Mouse (Mus musculus) limb, embryonic 10.5 days (tissue): ENCODE data around the gene Pipox. TPM values are rescaled to one million over a fixed set of nuclear protein-coding genes. Genes with fewer than 3 reads are reported as not detected.

Source experiments
- DNase-seq: peaks from one replicate; pipeline ENCODE4 v3.0.0-alpha.2; 2017; ENCODE audit warnings: low spot score
- H3K27ac ChIP-seq: fragments of 300-500 bp; sonication (generic); 2 replicates; pipeline ENCODE4 v1.5.1; 2016; ENCODE audit warnings: mild to moderate bottlenecking
- H3K27me3 ChIP-seq: fragments of 300-500 bp; sonication (generic); 2 replicates; pipeline ENCODE4 v1.6.1; 2016; ENCODE audit warnings: low read depth, mild to moderate bottlenecking; ENCODE audit not compliant: poor library complexity, severe bottlenecking
- H3K36me3 ChIP-seq: fragments of 300-500 bp; sonication (generic); 2 replicates; pipeline ENCODE4 v1.6.1; 2016; ENCODE audit warnings: mild to moderate bottlenecking, moderate library complexity
- H3K4me1 ChIP-seq: fragments of 300-500 bp; sonication (generic); 2 replicates; pipeline ENCODE4 v1.6.1; 2016
- H3K4me3 ChIP-seq: fragments of 300-500 bp; sonication (generic); 2 replicates; pipeline ENCODE4 v1.5.1; 2016; ENCODE audit warnings: mild to moderate bottlenecking, moderate library complexity
- H3K9me3 ChIP-seq: fragments of 300-500 bp; sonication (generic); replicated peaks from 2 replicates; pipeline ENCODE4 v1.6.1; 2016; ENCODE audit warnings: mild to moderate bottlenecking
- WGBS: fragments of 180-500 bp; shearing (Covaris S2); methylation state at CpG from one replicate; pipeline ENCODE4 v1.1.7; 2016; 5-methylcytosine and 5-hydroxymethylcytosine counted together
- polyA plus RNA-seq: library from polyadenylated mRNA; unstranded; fragments of >200 nt; fragmentation: Nextera tagmentation; extraction: Ambion mirVana; gene quantifications from 2 replicates; pipeline ENCODE4 v1.2.1, GENCODE M21; 2016

Pipox gene
- polyA plus RNA-seq, 1 experiment from 2014 or later: 0.48 TPM

- peaks cover 97% of the 10 kb centered on the region for H3K27me3 ChIP-seq
- H3K4me3 ChIP-seq: 0 out of 2 replicates have a peak overlapping the region, but pooled peaks have one; percentile 1
- H3K36me3 ChIP-seq: no peaks in the 10 kb centered on the region
- WGBS: 28% methylated on average over 9 of the region's 9 CpGs
- H3K4me1 ChIP-seq: peaks cover 25% of the 10 kb centered on the region
- no peak overlapping the region for H3K27ac ChIP-seq
- DNase-seq: no peak
- no peaks in the 10 kb centered on the region for H3K9me3 ChIP-seq
These were observed 32.2 kb upstream of the Pipox start for GRCm38 (mm10) chr11:77925836-77926657.

GRCm38 (mm10) chr11:77923285-77923684, 29.4 kb upstream of the Pipox start:
- WGBS: 88% methylated on average over 4 of the region's 4 CpGs
- DNase-seq: no peak
- H3K36me3 ChIP-seq: no peaks in the 10 kb centered on the region
- no peaks in the 10 kb centered on the region for H3K9me3 ChIP-seq
- peaks cover 19% of the 10 kb centered on the region for H3K4me1 ChIP-seq
- H3K4me3 ChIP-seq: no peak overlapping the region
- peaks cover 90% of the 10 kb centered on the region for H3K27me3 ChIP-seq
- no peak overlapping the region for H3K27ac ChIP-seq

GRCm38 (mm10) chr11:77917166-77917565, 23.3 kb upstream of the Pipox start:
- peak; percentile 83 for DNase-seq
- no peaks in the 10 kb centered on the region for H3K36me3 ChIP-seq
- H3K4me1 ChIP-seq: peaks cover 50% of the 10 kb centered on the region
- H3K27ac ChIP-seq: peak overlapping the region; percentile 79
- H3K4me3 ChIP-seq: peak overlapping the region; percentile 33
- no peaks in the 10 kb centered on the region for H3K9me3 ChIP-seq
- 27% methylated on average over 10 of the region's 10 CpGs for WGBS
- peaks cover 80% of the 10 kb centered on the region for H3K27me3 ChIP-seq

GRCm38 (mm10) chr11:77916741-77917140, 22.8 kb upstream of the Pipox start:
- H3K36me3 ChIP-seq: no peaks in the 10 kb centered on the region
- H3K9me3 ChIP-seq: no peaks in the 10 kb centered on the region
- no peak for DNase-seq
- peaks cover 80% of the 10 kb centered on the region for H3K27me3 ChIP-seq
- peak overlapping the region; percentile 79 for H3K27ac ChIP-seq
- peaks cover 50% of the 10 kb centered on the region for H3K4me1 ChIP-seq
- 84% methylated on average over 4 of the region's 4 CpGs for WGBS
- H3K4me3 ChIP-seq: peak overlapping the region; percentile 33; the same call in 1 of the 2 replicates

- Histone ChIP-seq H3K4me3 (peak overlapping the region; percentile 38), H3K9me3 (no peaks in the 10 kb centered on the region), H3K27me3 (peaks cover 76% of the 10 kb centered on the region), H3K36me3 (no peaks in the 10 kb centered on the region), H3K4me1 (peaks cover 56% of the 10 kb centered on the region), H3K27ac (peak overlapping the region; percentile 32; the same call in 1 of the 2 replicates)
- 2% methylated on average over 32 of the region's 32 CpGs for WGBS
- DNase-seq: peak; percentile 53
These were observed 20.8 kb upstream of the Pipox start for GRCm38 (mm10) chr11:77914598-77915260.

DNA sequence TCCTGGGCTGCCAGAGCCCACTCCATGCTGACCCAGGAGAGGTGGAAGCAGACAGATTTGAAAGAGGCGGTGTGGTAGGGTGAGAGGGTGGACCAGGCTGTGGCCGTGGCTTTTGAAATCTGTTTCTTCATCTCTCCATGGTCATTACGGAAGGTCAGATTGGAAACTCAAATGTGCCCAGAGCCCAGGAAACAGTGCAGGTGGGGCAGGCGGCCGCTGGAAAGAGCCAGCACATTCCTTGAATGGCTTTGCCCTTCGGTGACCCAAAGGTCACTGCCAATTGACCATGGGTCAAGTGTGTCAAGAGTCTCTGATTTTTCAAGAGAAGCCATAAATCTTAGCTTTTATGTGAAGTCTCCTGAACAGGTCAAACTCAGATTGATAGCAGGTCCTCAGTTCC, 19.6 kb upstream of the Pipox start:
- Histone ChIP-seq H3K4me1 (peaks cover 61% of the 10 kb centered on the region), H3K27me3 (peaks cover 77% of the 10 kb centered on the region), H3K4me3 (no peak overlapping the region), H3K27ac (no peak overlapping the region), H3K9me3 (no peaks in the 10 kb centered on the region), H3K36me3 (no peaks in the 10 kb centered on the region)
- 27% methylated on average over 6 of the region's 6 CpGs for WGBS
- DNase-seq: no peak

DNA sequence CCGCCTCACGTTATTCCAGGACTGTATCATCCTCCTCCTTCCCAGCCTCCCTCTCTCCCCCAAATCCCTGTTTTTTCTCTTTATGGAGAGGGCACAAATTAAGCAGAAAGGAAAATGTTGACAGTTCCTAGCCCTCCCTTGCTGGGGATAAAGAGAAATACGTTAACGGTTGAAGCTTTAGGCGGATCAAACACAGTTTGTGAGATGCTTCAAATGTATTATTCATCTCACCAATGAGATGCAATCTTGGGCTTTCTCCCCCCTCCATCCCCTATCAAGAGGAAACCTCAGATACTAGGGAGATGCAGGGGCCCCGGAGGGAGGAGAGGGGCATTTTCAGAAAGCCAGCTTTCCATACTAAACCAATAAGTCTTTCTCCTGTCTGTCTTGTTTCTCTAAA, 15.9 kb upstream of the Pipox start:
- WGBS: 31% methylated on average over 6 of the region's 6 CpGs
- Histone ChIP-seq H3K9me3 (no peaks in the 10 kb centered on the region), H3K27ac (no peak overlapping the region), H3K36me3 (no peaks in the 10 kb centered on the region), H3K4me1 (peaks cover 33% of the 10 kb centered on the region), H3K27me3 (peaks cover 85% of the 10 kb centered on the region), H3K4me3 (no peak overlapping the region)
- DNase-seq: no peak

- DNase-seq: no peak
- WGBS: 36% methylated on average over 5 of the region's 5 CpGs
These were observed 15.5 kb upstream of the Pipox start for GRCm38 (mm10) chr11:77909376-77909775.

GRCm38 (mm10) chr11:77908468-77908867, 14.6 kb upstream of the Pipox start:
- H3K9me3 ChIP-seq: no peaks in the 10 kb centered on the region
- peaks cover 80% of the 10 kb centered on the region for H3K27me3 ChIP-seq
- no peak for DNase-seq
- no peak overlapping the region for H3K27ac ChIP-seq
- H3K4me1 ChIP-seq: peaks cover 24% of the 10 kb centered on the region
- no peaks in the 10 kb centered on the region for H3K36me3 ChIP-seq
- no peak overlapping the region for H3K4me3 ChIP-seq
- WGBS: 78% methylated on average over 4 of the region's 4 CpGs

More at GRCm38 (mm10) chr11:77909376-77909775, 15.5 kb upstream of the Pipox start:
- Histone ChIP-seq H3K27me3 (peaks cover 84% of the 10 kb centered on the region), H3K36me3 (no peaks in the 10 kb centered on the region), H3K4me1 (peaks cover 29% of the 10 kb centered on the region), H3K27ac (no peak overlapping the region), H3K9me3 (no peaks in the 10 kb centered on the region), H3K4me3 (no peak overlapping the region)

DNA sequence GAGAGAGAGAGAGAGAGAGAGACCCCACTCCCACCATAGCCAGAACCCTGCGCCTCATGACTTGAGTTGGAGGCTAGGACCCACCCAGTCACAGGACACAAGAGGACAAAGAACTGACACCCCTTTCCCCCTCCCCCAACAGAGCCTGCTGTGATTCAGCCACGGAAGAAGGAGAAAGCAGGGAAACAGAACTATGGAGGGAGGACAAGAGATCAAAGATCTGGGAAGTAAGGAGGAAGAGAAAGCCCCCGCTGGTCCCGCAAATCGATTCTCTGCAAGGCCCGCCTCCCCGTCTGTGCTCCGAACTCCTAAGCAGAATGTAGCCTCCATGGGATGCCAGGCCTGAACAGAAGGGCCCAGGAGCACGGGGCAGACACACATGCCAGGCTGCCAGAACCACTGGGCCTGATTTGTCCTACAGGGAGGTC, 12.9 kb upstream of the Pipox start:
- Histone ChIP-seq H3K4me3 (peak overlapping the region; percentile 5; the same call in 1 of the 2 replicates), H3K27me3 (peaks cover 79% of the 10 kb centered on the region), H3K36me3 (no peaks in the 10 kb centered on the region), H3K9me3 (no peaks in the 10 kb centered on the region), H3K27ac (peak overlapping the region; percentile 59), H3K4me1 (peaks cover 27% of the 10 kb centered on the region)
- 22% methylated on average over 9 of the region's 9 CpGs for WGBS
- no peak for DNase-seq

DNA sequence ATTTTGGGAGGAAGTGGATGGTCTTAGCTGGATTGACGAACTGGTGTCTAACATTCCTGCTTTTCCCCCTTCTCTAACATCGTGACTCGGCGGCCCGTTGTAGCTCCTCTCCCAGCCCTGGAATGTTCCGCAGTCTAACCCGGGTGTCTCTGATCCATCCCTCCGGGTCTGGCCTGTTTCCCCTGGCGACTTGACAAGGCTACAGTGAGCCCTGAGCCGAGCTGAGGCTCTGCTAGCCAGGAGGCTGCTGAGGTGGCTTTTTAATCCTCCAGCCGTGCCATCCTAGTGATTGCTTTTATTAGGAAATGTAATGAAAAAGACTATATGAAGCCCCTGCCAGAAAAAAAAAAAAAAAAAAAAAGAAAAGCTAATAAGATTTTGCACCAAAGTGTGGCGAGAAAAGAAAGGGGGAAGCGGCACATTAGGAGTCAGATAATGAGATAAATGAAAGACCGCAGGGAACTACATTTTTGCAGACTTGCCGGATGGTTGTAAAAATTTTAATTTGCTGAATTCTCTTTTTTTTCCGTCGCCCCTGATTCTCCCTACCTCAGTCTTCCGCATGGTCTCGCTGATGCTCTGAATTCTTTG, 12.3 kb upstream of the Pipox start:
- H3K36me3 ChIP-seq: no peaks in the 10 kb centered on the region
- no peak overlapping the region for H3K27ac ChIP-seq
- DNase-seq: no peak
- peaks cover 79% of the 10 kb centered on the region for H3K27me3 ChIP-seq
- peaks cover 30% of the 10 kb centered on the region for H3K4me1 ChIP-seq
- 44% methylated on average over 19 of the region's 19 CpGs for WGBS
- H3K4me3 ChIP-seq: no peak overlapping the region
- H3K9me3 ChIP-seq: no peaks in the 10 kb centered on the region

DNA sequence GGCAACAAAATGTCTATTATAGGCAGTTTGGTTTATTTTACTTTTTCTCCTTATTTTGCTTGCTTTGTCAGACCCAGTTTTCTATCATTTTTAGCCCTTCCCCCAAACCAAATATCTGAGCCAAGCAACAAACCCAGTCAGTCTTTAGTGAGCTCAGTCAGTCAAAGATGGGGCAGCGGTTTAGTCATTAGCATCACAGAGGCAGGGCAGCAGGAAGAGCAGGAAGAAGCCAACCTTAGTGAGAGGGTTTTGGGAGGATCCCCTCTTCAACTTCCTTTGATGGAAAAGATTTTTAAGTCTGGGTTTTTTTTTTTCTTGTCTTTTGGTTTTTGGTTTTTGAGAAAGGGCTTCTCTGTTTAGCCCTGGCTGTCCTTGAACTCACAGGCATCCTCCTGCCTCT, 10.8 kb upstream of the Pipox start:
- H3K4me1 ChIP-seq: peaks cover 24% of the 10 kb centered on the region
- H3K27ac ChIP-seq: no peak overlapping the region
- 42% methylated on average over 1 of the region's 1 CpGs for WGBS
- H3K36me3 ChIP-seq: no peaks in the 10 kb centered on the region
- DNase-seq: no peak
- peaks cover 81% of the 10 kb centered on the region for H3K27me3 ChIP-seq
- no peaks in the 10 kb centered on the region for H3K9me3 ChIP-seq
- H3K4me3 ChIP-seq: no peak overlapping the region

DNA sequence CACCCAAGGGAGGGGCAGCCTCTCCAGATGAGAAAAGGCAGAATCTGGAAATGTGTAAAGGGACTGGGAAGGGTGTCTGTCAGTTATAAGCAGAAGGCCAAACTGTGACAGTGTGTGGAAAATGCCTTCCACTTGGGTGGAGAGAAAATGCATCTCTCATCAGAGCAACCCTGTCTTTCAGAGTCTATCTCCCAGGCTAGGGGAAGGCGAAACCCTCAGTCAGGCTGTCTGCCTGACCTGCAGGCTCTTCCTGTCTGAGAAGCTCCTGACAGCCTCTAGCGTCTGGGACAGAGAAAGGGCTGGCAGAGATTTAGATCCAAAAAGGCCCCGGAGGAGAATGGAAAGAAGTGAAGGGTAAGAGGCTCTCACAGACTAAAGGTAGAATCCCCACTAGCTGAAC, 9.9 kb upstream of the Pipox start:
- Histone ChIP-seq H3K27ac (no peak overlapping the region), H3K27me3 (peaks cover 83% of the 10 kb centered on the region), H3K36me3 (no peaks in the 10 kb centered on the region), H3K9me3 (no peaks in the 10 kb centered on the region), H3K4me3 (no peak overlapping the region), H3K4me1 (peaks cover 19% of the 10 kb centered on the region)
- WGBS: 20% methylated on average over 3 of the region's 3 CpGs
- no peak for DNase-seq
